Mouse (Mus musculus): Measurements from ENCODE around the gene Foxj1.
A peak's percentile ranks its signal among the peaks of the same experiment; 100 is the strongest.

Foxj1 gene

DNA sequence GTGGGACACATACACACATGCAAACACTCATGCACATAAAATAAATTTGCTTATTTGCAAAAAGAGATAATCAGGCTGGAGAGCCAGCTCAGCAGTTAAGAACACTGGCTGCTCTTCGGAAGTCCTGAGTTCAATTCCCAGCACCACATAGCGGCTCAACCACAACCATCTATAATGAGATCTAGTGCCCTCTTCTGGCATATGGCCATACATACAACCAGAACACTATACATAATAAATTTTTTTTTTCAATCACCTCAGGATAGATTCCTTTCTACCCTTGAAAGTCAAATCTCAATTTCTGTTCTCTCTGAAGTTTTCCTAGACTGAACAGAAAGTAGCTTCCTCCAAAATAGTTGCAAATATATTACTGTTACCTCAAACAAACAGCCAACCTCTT is 29.8 kb downstream of the Foxj1 start:
- DNase-seq (ENCODE audit: low spot score in 2 of 2) = no peak

DNA sequence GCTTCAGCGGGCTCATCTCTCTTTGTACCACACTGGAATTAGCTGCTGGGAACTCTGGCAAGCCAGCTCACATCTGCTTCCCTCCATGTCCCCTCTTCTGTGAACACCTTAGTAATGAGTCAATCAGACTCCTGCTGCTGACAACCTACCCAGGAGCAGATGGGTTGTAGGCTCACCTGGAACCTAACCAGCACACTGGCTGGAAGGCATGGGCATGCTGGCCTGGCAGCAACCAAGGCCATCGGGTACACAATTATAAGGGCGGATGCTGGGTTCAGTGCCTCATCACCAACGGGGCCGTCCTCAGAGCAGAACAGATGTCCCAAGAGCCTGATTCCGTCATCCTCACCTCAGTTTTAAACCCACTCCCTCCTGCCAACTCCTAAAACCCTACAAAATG is 36.6 kb downstream of the Foxj1 start:
- DNase-seq (ENCODE audit: low spot score in 2 of 2) = no peak

DNA sequence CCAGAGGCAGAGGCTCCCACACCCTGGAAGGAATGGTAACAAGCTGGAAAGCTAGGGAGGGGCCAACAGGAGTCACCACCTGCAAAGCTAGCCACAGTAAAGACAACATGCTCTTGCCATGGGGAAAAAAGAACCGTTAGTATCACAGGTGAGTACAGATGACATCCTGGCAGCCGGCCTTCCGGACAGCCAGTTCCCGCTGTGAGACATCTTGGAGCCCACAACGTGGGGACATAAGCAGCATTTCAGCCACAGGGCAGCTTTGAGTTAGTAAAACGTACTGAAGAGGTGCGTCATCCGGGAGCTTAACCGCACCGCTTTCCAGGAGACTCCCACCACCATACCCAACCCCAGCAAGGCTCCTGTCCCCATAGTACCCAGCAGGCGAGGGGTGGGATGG is 37.0 kb downstream of the Foxj1 start:
- DNase-seq (ENCODE audit: low spot score in 2 of 2) = no peak

DNA sequence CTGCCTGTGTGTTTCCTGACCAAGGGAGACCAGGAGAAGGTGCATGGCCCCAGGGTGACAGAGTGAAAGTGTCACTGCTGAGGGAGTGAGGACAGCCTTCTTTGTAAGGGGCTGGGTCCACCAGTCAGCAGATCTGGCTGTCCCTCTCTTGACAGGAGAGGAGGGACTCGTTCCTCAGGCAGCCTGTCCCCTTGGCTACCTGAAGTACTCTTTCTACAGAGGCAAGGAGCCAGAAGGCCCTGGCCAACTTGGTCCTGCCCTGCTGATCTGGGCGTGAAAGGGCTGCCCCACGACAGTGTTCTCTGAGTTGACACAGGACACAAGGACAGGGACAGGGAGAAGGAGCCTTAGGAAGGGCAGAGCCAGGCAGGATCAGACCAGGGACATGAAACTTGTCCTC is 38.2 kb downstream of the Foxj1 start:
- DNase-seq (ENCODE audit: low spot score in 2 of 2) = no peak

- DNase-seq (ENCODE audit: low spot score in 2 of 2) = no peak
Observed at GRCm38 (mm10) chr11:116296191-116296734, 38.9 kb downstream of the Foxj1 start.

DNA sequence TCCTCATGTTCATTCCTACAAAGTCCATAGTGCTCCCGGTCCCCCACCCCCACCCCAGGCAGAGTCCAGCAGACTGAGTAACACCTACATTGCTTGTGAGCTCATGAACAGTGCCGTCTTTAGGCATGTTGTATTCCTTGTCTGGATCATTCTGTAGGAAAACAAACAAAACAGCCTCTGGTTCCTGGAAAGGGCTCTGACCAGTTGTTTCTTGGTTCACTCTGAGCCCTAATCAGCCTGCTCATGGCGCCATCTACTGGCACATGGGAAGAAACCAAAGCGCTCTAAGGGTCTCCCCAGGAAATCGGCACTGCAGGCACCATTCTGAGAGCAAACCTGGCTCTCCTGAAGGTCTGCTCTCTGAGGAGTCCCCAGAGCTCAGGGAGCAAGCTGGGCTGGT is 40.9 kb downstream of the Foxj1 start:
- DNase-seq (ENCODE audit: low spot score in 2 of 2) = peak in 1 of 2 experiments; percentile 43

GRCm38 (mm10) chr11:116293538-116294137 is 41.6 kb downstream of the Foxj1 start:
- no peak for DNase-seq (ENCODE audit: low spot score in 2 of 2)

DNA sequence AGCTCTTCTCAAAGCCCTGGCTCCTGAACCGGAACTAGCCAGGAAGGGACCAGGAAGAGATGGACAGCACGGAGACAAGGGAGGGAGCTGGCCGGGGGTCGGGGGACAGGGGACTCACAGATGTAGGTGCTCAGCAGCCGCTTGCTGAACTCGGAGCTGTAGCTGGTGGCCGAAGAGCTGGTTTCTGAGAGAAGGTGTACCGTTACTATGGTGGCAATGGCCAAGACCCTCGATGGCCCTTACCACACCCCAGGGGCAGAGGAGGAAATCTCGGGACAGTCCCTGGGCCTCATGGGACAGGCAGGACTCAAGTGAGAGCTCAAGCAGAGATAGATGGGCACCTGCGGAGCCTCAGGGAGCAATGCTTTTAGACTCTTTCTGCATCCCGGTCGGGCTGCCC is 42.8 kb downstream of the Foxj1 start:
- DNase-seq (ENCODE audit: low spot score in 2 of 2) = no peak

GRCm38 (mm10) chr11:116290556-116290955 is 44.6 kb downstream of the Foxj1 start:
- no peak for DNase-seq (ENCODE audit: low spot score in 2 of 2)

GRCm38 (mm10) chr11:116287351-116287750 is 47.8 kb downstream of the Foxj1 start:
- no peak for DNase-seq (ENCODE audit: low spot score in 2 of 2)

- peak in 1 of 2 experiments; percentile 29 for DNase-seq (ENCODE audit: low spot score in 2 of 2)
Observed at GRCm38 (mm10) chr11:116285770-116286191, 49.4 kb downstream of the Foxj1 start.

GRCm38 (mm10) chr11:116283982-116284381 is 51.2 kb downstream of the Foxj1 start:
- no peak for DNase-seq (ENCODE audit: low spot score in 2 of 2)

GRCm38 (mm10) chr11:116282912-116283521 is 52.2 kb downstream of the Foxj1 start:
- no peak for DNase-seq (ENCODE audit: low spot score in 2 of 2)

DNA sequence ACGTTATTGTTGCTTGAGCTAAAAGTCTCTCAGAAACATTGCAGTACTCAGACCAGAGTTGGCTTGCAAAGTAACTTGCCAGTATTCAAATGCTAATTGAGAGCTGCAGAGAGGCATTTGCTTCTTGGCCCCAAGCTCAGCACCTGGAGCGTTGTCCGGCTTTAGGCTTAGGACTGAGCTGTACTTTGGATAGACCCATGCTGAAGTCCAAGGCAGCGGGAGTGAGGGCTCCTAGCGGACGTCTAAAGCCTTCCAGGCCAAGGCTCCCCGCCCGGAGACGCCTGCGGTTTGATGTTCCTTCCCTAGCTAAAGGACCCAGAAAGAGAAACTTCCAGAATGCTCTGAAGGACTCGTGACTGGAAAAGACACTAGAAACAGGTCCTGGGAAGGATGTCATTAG is 53.1 kb downstream of the Foxj1 start:
- no peak for DNase-seq (ENCODE audit: low spot score in 2 of 2)

DNA sequence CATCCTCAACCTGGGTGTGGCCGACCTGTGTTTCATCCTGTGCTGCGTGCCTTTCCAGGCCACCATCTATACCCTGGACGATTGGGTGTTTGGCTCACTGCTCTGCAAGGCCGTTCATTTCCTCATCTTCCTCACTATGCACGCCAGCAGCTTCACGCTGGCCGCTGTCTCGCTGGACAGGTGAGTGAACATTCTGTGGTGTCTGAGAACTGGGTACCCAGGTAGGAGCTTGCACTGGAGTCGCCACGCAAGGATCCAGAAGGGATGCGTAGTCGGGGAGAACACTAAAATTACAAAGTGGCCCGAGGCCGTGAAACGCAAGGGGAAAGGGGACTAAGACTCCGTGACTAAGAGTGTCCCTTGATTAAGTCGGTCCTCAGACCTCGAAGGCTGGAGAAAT is 53.5 kb downstream of the Foxj1 start:
- DNase-seq (ENCODE audit: low spot score in 2 of 2) = no peak

GRCm38 (mm10) chr11:116280751-116281663 is 54.2 kb downstream of the Foxj1 start, which contains the start of gene Galr2:
TSS of gene Galr2 (plus strand) at chr11:116280939.
- no peak for DNase-seq (ENCODE audit: low spot score in 2 of 2)

Measured in cerebellum, postnatal 4 days (tissue).